Mouse (Mus musculus): ENCODE measurements around the gene Ppp4r4.
"Not testable (repeated sequence)": the region's sequence is repeated elsewhere in the genome, so short reads cannot be mapped to it uniquely, and the experiment has no call there.

Ppp4r4 gene

DNA sequence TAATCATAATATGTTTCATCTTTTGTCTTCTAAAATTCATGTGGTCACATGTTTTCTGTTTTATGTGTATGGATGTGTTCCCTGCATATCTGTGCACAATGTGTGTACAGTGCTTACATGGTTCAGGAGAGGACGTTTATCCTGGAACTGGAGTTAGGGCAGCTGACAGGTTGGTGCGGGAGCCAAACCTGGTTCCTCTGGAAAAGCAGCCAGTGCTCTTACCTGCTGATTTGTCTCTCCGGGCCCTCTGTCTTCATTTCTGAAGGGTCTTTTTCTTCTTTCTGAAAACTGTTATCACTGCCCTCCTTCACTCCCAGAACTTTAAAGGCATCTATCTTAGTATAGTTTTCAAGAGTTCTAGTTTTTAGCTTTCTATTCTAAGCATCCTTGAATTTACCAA, 111.7 kb downstream of the Ppp4r4 start:
- no peak for DNase-seq

DNA sequence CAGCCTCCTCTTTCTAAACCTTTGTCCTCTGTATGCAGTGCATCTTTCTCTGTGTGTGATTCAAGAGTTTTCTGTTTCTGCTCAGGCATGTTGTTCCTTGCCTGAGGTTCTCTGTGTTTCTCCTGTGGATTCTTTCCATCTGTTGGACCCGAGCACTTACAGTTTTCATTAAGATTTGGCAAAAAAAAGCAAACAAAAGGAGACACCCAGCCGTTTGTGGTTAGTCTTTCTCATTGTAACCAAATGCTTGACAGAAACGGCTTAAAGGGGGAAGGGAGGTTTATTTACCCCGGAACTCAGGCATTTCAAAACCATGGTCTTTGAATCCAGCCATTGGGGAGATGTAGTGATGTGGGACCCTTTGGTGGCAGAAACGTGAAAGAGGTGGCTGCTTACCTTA, 112.5 kb downstream of the Ppp4r4 start:
- no peak for DNase-seq

DNA sequence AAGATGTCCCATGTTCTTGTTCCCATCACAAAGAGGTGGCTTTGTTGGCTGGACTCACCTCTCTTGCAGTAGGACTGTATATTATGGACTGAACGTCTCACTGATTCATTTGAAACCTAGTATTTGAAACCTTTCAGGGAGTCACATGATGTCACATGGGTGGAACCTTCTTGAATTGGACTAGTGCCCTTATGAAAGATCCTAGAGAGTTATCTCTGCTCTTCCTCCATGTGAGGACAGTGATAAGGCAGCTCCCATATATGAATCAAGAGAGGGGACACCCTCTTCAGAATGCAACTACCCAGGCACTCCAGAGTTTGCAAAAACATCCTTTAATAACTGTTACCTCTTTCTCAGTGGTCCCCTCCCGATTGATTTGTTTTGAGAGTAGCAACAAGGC, 114.2 kb downstream of the Ppp4r4 start:
- DNase-seq, result no peak

DNA sequence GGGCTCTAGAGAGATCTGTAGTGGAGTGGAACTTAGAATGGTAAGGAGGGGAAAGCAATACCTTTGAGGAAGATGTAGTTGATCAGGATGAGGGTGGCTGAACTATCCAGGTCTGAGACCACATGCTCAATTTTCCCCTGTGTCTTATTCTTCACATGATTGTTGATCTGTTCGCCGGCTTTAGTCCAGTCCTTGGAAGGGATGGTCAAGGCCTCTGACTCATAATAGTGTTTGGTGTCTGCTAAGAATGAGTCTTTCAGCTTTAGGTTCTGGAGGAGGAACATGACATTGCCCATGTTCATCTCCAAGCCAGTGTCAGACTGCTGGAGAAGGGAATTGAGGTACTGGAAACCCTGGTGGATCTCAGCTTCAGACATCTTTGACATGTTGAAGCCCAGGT, 121.8 kb downstream of the Ppp4r4 start:
- DNase-seq, result no peak

DNA sequence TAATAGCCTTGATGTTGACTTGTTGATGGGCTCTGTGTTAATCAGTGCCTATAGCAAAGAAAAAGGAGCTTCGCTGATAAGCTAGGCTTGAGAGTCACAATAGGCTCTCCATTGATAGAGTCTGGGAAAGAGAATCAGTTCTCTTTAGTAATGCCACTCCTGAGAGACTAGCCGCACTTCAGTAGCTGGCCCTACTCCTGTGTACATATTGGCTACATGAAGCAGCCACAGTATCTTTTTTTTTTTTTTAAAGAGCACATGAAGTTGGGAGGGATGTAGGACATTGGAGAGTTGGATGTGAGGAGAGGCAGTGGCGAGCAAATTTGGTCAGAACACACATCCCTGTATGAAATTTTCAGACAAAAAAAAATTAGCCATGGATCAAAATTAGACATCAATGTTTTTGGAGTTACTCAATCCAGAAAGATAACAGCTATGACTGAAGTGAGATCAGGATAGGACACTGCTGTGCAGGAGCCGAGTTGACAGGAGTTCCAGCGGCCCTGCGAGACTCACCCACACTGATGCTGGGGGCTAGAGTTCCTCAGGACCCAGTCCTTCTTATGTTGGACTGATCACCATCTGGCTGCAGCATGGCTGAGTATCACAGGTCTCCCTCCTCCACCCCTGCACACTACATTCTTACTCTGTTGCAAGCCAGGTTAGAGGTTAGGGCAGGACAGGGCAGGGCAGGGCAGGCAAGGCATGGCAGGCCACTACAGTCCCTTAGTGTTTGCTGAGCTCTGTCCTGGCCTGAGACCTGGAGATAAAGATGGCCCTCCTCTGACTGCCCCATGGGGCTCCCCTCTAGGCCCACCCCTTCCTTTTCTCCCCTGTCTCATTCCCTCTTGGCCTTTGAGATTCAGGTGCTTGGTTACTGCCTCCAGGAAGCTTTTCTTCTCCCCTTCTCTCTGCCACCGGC, 123.3 kb downstream of the Ppp4r4 start:
- no peak for DNase-seq

DNA sequence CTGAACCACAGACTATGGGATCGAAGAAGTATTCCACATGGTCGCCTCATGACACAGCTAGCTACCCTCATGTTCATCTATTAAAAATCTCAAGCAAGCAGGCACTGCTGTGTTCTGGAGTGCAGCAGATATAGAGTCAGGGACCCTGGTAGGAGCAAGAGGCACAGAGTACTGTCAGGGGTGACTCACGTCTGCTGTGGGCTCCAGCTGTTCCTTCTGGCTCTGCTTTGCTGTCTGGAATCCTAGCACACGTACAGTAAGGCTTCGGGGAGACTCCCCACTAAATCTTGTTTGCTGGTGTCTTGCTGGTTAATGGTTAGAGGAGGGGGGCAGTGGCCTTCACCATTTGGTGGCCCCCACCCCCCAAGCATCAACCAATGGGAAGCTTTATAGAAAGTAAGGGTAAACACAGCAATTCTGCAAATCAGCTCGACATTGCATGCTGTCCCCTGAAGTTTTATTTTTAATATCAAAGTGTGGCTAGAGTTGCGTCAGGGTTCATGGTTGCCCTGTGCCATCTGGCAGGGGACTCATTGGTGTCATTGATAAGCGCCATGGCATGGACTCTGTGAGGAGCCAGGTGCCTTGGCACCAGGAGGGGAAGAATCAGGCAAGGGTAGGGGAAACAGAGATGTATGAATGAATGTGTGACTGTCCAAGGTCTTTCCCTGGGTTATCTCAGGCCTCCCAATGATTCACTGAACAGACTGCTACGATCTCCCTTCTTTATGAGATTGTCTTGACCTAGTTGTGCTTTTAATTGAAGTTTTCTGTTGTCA, 125.0 kb downstream of the Ppp4r4 start, which contains the start of gene Serpina6:
Gene Serpina6 (minus strand): TSS at position 365 of the 779 bp plus-strand sequence.
- DNase-seq, result no peak

DNA sequence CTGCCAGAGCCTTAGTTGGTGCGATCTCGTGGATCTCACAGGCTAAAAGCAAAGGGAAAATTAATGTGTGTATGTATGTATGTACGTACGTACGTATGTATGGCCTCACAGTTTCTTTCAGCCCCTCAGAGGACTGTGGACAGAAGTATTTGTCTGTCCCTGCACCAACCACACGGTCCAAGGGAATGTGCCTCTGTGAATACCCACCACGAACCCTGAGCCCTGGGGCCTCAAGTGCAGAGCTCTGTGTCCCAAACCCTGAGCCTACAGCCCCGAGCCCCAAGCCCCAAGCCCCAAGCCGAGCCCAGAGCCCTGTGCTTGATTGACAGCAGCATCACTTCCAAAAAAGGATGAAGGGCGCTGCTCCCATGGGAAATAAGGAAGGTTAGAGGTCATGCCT, 125.9 kb downstream of the Ppp4r4 start:
- DNase-seq, result no peak

DNA sequence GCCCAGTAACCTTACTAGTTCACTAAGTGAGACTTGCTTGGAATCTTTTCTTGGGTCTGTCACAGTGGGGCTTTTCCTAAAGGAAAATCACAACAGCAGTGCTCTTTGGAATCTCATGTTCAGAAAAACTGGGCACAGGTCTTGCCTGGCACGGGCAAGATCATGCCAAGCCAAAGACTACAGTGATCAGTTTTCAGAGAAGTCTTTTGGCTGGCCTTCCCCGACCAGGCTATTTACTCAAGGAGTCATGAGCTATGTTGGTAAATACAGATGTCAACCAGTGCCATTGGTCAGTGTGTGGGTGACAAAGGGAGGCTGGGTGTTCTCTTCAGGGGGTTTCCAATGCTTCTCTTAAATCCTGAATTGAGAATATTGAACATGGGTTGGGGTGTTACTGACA, 127.1 kb downstream of the Ppp4r4 start:
- DNase-seq, result no peak

DNA sequence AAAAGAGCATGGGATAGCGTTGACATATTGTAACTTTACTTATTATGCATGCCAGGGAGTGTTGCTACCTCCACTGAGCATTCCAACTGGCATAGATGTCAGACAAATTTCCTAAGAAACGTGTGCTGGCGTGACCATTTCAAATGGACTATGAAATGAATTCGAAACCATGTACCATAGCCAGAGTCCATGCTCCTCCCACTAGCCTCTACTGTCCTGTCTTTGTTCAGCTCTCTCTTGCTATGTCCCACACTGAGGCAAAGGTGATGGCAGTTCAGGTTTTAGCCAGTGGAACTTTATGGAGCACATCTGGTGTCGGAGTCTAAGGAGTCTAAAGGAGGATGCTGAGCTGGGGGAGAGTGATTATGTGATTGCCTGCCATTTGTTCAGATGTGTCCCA, 128.0 kb downstream of the Ppp4r4 start:
- DNase-seq, result no peak

DNA sequence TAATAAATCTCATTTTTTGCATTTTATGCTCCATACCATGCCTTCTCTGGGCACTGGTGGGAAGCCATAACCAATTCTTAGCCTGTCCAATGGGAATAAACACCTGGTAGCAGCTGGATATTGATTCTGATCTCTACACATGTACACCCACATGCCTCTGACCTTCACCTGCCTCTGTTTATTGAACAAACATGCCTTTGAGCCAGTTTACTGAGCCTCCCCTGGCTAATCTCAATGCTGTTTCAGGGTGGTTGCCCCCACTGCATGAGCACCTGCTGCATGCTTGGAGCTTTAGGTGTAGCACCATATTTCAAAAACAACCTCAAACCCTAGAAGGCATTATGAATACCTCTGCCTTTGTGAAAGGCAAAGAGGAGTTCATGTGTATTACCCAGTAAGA, 130.0 kb downstream of the Ppp4r4 start:
- DNase-seq, result not testable (repeated sequence)

All from right cerebral cortex, postnatal 4 days (tissue).